Mouse (Mus musculus) MEL (cell line): ENCODE measurements around the gene Fyttd1. TPM values are rescaled to one million over a fixed set of nuclear protein-coding genes. Genes with fewer than 3 reads are reported as not detected.

Source experiments
- DNase-seq: peaks from one replicate; pipeline ENCODE4 v3.0.0; 2011; ENCODE audit warnings: low read depth, low spot score
- H3K27ac ChIP-seq: 2 replicates; pipeline ENCODE4 v1.5.1; 2012; ENCODE audit warnings: low read depth, mild to moderate bottlenecking, control low read depth, low read length, moderate library complexity; ENCODE audit not compliant: control insufficient read depth
- H3K27me3 ChIP-seq, 2 experiments: fragments of 150-350 bp in 1 of 2; sonication (generic) in 1 of 2; 2 replicates each; pipeline ENCODE4 v1.6.1; 2012; ENCODE audit warnings: low read length in 2 of 2, mild to moderate bottlenecking in 2 of 2, improper control_type of control experiment in 1 of 2, moderate library complexity in 1 of 2; ENCODE audit not compliant: insufficient read depth in 2 of 2, control insufficient read depth in 1 of 2
- H3K36me3 ChIP-seq, 2 experiments: 2 replicates each; pipeline ENCODE4 v1.6.1; 2012 to 2014; ENCODE audit warnings: low read length in 2 of 2, improper control_type of control experiment in 1 of 2, inconsistent platforms in 1 of 2, mild to moderate bottlenecking in 1 of 2; ENCODE audit not compliant: insufficient read depth in 2 of 2, control insufficient read depth in 1 of 2
- H3K4me1 ChIP-seq, 2 experiments: fragments of 150-350 bp in 1 of 2; sonication (generic) in 1 of 2; 2 replicates each; pipeline ENCODE4 v1.6.1; 2012; ENCODE audit warnings: low read length in 2 of 2, improper control_type of control experiment in 1 of 2, mild to moderate bottlenecking in 1 of 2; ENCODE audit not compliant: insufficient read depth in 2 of 2, control insufficient read depth in 1 of 2
- H3K4me3 ChIP-seq, 2 experiments: fragments of 150-350 bp in 1 of 2; sonication (generic) in 1 of 2; 2 replicates each; pipeline ENCODE4 v1.5.1; 2012; ENCODE audit warnings: low read depth in 2 of 2, low read length in 2 of 2, mild to moderate bottlenecking in 2 of 2, moderate library complexity in 2 of 2, control low read depth in 1 of 2, improper control_type of control experiment in 1 of 2; ENCODE audit not compliant: control insufficient read depth in 1 of 2, insufficient read depth in 1 of 2
- H3K79me2 ChIP-seq: 2 replicates; pipeline ENCODE4 v1.6.1; 2012; ENCODE audit warnings: mild to moderate bottlenecking, low read length, moderate library complexity; ENCODE audit not compliant: control insufficient read depth, poor library complexity, insufficient read depth
- H3K9ac ChIP-seq: 2 replicates; pipeline ENCODE4 v1.6.1; 2012; ENCODE audit warnings: low read depth, mild to moderate bottlenecking, control low read depth, low read length, moderate library complexity; ENCODE audit not compliant: control insufficient read depth, poor library complexity, severe bottlenecking
- H3K9me3 ChIP-seq: fragments of 150-350 bp; sonication (generic); replicated peaks from 2 replicates; pipeline ENCODE4 v1.6.1; 2012; ENCODE audit warnings: mild to moderate bottlenecking, low read length, improper control_type of control experiment, moderate library complexity; ENCODE audit not compliant: insufficient read depth
- BHLHE40 ChIP-seq: IDR thresholded peaks from 2 replicates; pipeline ENCODE4 v1.6.1; 2012; ENCODE audit warnings: low read depth, mild to moderate bottlenecking, inconsistent platforms, low read length, improper control_type of control experiment, borderline replicate concordance
- EP300 ChIP-seq, 2 experiments: IDR thresholded peaks; 2 replicates each; pipeline ENCODE4 v1.6.1; 2011; ENCODE audit warnings: improper control_type of control experiment in 2 of 2, low read length in 2 of 2, low read depth in 1 of 2, mild to moderate bottlenecking in 1 of 2
- ETS1 ChIP-seq: IDR thresholded peaks from 2 replicates; pipeline ENCODE4 v1.6.1; 2012; ENCODE audit warnings: low read depth, mild to moderate bottlenecking, inconsistent platforms, low read length, improper control_type of control experiment, moderate library complexity
- GATA1 ChIP-seq: IDR thresholded peaks from 2 replicates; pipeline ENCODE4 v1.6.1; 2011; ENCODE audit warnings: low read depth, low read length, improper control_type of control experiment
- JUND ChIP-seq: IDR thresholded peaks from 2 replicates; pipeline ENCODE4 v1.6.1; 2011; ENCODE audit warnings: low read depth, mild to moderate bottlenecking, improper control_type of control experiment, low read length
- MAX ChIP-seq: IDR thresholded peaks from 2 replicates; pipeline ENCODE4 v1.6.1; 2011; ENCODE audit warnings: low read length, improper control_type of control experiment
- MAZ ChIP-seq: IDR thresholded peaks from 2 replicates; pipeline ENCODE4 v1.6.1; 2012; ENCODE audit warnings: low read depth, mild to moderate bottlenecking, inconsistent platforms, low read length, improper control_type of control experiment
- MEF2A ChIP-seq: IDR thresholded peaks from 2 replicates; pipeline ENCODE4 v1.6.1; 2014; ENCODE audit warnings: low read depth, mild to moderate bottlenecking, inconsistent platforms, low read length, improper control_type of control experiment; ENCODE audit not compliant: poor library complexity, insufficient replicate concordance, severe bottlenecking; ENCODE audit errors: extremely low read depth
- MXI1 ChIP-seq: IDR thresholded peaks from 2 replicates; pipeline ENCODE4 v1.6.1; 2011; ENCODE audit warnings: mild to moderate bottlenecking, low read depth, low read length, improper control_type of control experiment
- MYB ChIP-seq: IDR thresholded peaks from 2 replicates; pipeline ENCODE4 v1.6.1; 2011; ENCODE audit warnings: mild to moderate bottlenecking, low read depth, low read length, improper control_type of control experiment
- POLR2AphosphoS2 ChIP-seq: IDR thresholded peaks from 2 replicates; pipeline ENCODE4 v1.6.1; 2011; ENCODE audit warnings: low read length, improper control_type of control experiment
- POLR2AphosphoS5 ChIP-seq: IDR thresholded peaks from 2 replicates; pipeline ENCODE4 v1.6.1; 2012; ENCODE audit warnings: low read depth, borderline replicate concordance, mild to moderate bottlenecking, inconsistent platforms, low read length, moderate library complexity, mixed read lengths
- RCOR1 ChIP-seq: IDR thresholded peaks from 2 replicates; pipeline ENCODE4 v1.6.1; 2012; ENCODE audit warnings: low read depth, mild to moderate bottlenecking, inconsistent platforms, low read length, improper control_type of control experiment
- SIN3A ChIP-seq: IDR thresholded peaks from 2 replicates; pipeline ENCODE4 v1.6.1; 2012; ENCODE audit warnings: low read length, improper control_type of control experiment, inconsistent platforms
- SMC3 ChIP-seq: IDR thresholded peaks from 2 replicates; pipeline ENCODE4 v1.6.1; 2011; ENCODE audit warnings: low read depth, low read length, improper control_type of control experiment
- TAL1 ChIP-seq: IDR thresholded peaks from 2 replicates; pipeline ENCODE4 v1.6.1; 2012; ENCODE audit warnings: mild to moderate bottlenecking, inconsistent platforms, low read length, moderate library complexity, mixed read lengths
- TCF12 ChIP-seq: IDR thresholded peaks from 2 replicates; pipeline ENCODE4 v1.6.1; 2014; ENCODE audit warnings: low read depth, mild to moderate bottlenecking, inconsistent platforms, low read length, improper control_type of control experiment, moderate library complexity
- UBTF ChIP-seq: IDR thresholded peaks from 2 replicates; pipeline ENCODE4 v1.6.1; 2012; ENCODE audit warnings: low read depth, mild to moderate bottlenecking, inconsistent platforms, low read length, improper control_type of control experiment, moderate library complexity, borderline replicate concordance; ENCODE audit not compliant: insufficient read depth
- ZKSCAN1 ChIP-seq: IDR thresholded peaks from 2 replicates; pipeline ENCODE4 v1.6.1; 2012; ENCODE audit warnings: low read depth, mild to moderate bottlenecking, inconsistent platforms, low read length, improper control_type of control experiment, moderate library complexity
- ZMIZ1 ChIP-seq: IDR thresholded peaks from 2 replicates; pipeline ENCODE4 v1.6.1; 2012; ENCODE audit warnings: low read depth, mild to moderate bottlenecking, inconsistent platforms, low read length, improper control_type of control experiment, moderate library complexity
- polyA plus RNA-seq, 2 experiments: library from polyadenylated mRNA; stranded (reverse) in 1 of 2; unstranded in 1 of 2; fragments of >175 nt in 1 of 2; fragments of >200 nt in 1 of 2; gene quantifications; 2 replicates each; pipeline versions ENCODE4 v1.2.1 to v1.2.4; 2012; ENCODE audit warnings: low replicate concordance in 2 of 2, low read depth in 1 of 2; ENCODE audit not compliant: insufficient read length in 2 of 2, insufficient read depth in 1 of 2, missing spikeins in 1 of 2
- total RNA-seq: library from RNA; depleted of rRNA; stranded (reverse); fragments of 300-350 nt; gene quantifications from 2 replicates; pipeline ENCODE4 v1.2.3, GENCODE M21; 2012

Fyttd1 gene
- total and polyA plus RNA-seq, 3 experiments, result 44.3 to 76.0 TPM; not detected in 1

DNA sequence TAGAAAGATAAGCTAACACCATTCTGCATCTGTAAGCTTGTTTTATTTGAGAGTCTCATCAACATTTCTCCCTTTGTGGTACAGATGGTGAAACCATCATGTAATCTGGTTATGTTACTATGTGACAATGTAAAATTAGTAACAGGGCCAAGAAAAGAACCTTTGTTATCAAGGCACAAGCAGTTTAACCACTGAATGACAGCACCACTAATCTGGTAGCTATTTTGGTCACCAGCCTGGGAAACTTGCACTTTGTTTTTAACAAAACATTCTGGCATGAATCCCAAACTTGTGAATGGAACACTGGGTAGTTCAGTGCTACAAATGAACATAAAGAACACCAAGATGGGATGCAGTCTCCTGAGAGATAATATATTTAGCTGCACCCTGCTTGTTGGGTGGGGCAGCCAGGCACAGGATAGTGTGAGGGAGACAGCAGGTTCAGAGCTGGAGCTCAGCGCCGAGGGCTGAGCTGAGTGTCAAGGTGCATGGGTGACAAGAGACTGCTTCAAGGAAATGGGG is 23.2 kb upstream of the Fyttd1 start:
- Histone ChIP-seq H3K4me3 (no peak overlapping the region), H3K27ac (no peak overlapping the region), H3K9me3 (no peaks in the 10 kb centered on the region), H3K36me3 (peaks cover 0 to 5% of the 10 kb centered on the region in 2 experiments; a peak in 3 of 4 replicates), H3K9ac (no peak overlapping the region), H3K79me2 (no peaks in the 10 kb centered on the region), H3K4me1 (peaks cover 0 to 3% of the 10 kb centered on the region in 2 experiments; a peak in 2 of 4 replicates), H3K27me3 (no peaks in the 10 kb centered on the region)
- TF ChIP-seq BHLHE40, result 0 out of 2 replicates have a peak, but pooled peaks have one; percentile 12
- TF ChIP-seq SIN3A, result peak; percentile 50; the same call in 1 of the 2 replicates
- no peak for TF ChIP-seq POLR2AphosphoS2
- TF ChIP-seq MEF2A, result peak; percentile 100
- peak; percentile 93 for TF ChIP-seq ETS1
- no peak for TF ChIP-seq POLR2AphosphoS5
- TF ChIP-seq TCF12, result peak; percentile 67; the same call in 1 of the 2 replicates
- TF ChIP-seq GATA1, result peak; percentile 28; the same call in 1 of the 2 replicates
- no peak for TF ChIP-seq SMC3
- TF ChIP-seq MXI1, result peak; percentile 49; the same call in 1 of the 2 replicates
- peak; percentile 48 to 65; a peak in 2 of 4 replicates for TF ChIP-seq EP300 (IDR thresholded peaks at IDR 0.05; ENCODE audit: low read depth in 1 of 2, low read length in 2 of 2)
- TF ChIP-seq RCOR1, result peak; percentile 33; the same call in 1 of the 2 replicates
- DNase-seq, result peak; percentile 62

DNA sequence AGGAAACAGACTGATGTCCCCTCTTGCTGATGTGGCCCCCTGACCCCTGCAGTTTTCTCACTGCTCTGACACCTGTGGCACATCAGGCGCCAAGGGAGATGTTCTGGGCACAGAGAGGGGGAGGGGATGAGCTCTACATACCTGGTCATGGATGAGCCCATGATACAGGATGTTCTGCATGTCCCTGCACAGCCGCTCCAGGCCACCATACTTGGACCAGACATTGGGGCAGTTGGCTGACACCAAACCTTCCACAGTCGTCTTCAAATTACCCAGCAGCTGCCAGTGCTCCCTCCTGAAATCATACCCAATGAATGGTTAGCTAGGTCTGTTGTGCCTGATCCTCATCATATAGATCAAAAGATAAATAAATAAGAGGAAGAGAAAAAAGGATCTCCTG is 20.5 kb upstream of the Fyttd1 start:
- Histone ChIP-seq H3K9ac (no peak overlapping the region), H3K27ac (no peak overlapping the region), H3K27me3 (no peaks in the 10 kb centered on the region), H3K4me3 (no peak overlapping the region), H3K9me3 (no peaks in the 10 kb centered on the region), H3K79me2 (no peaks in the 10 kb centered on the region), H3K36me3 (peaks cover 0 to 5% of the 10 kb centered on the region in 2 experiments; a peak in 3 of 4 replicates), H3K4me1 (peaks cover 0 to 3% of the 10 kb centered on the region in 2 experiments; a peak in 2 of 4 replicates)
- no peak for TF ChIP-seq MXI1
- TF ChIP-seq MYB, result no peak
- TF ChIP-seq TAL1, result no peak
- no peak for TF ChIP-seq MAX
- no peak for TF ChIP-seq MEF2A
- no peak for TF ChIP-seq ZKSCAN1
- no peak for TF ChIP-seq MAZ
- TF ChIP-seq GATA1, result no peak
- TF ChIP-seq ZMIZ1, result no peak
- TF ChIP-seq EP300 (IDR thresholded peaks at IDR 0.05; ENCODE audit: low read depth in 1 of 2, low read length in 2 of 2), result no peak
- no peak for TF ChIP-seq JUND
- TF ChIP-seq POLR2AphosphoS5, result no peak
- TF ChIP-seq SIN3A, result no peak
- TF ChIP-seq SMC3, result no peak
- TF ChIP-seq BHLHE40, result no peak
- TF ChIP-seq UBTF, result no peak
- no peak for DNase-seq
